Mouse (Mus musculus) hematopoietic multipotent progenitor cell, adult 10-12 weeks (in vitro differentiated cells): ENCODE data around the gene Syt6. TPM values are rescaled to one million over a fixed set of nuclear protein-coding genes. Genes with fewer than 3 reads are reported as not detected.

Experiments used
- polyA plus RNA-seq: library from polyadenylated mRNA; stranded (reverse); fragments of >175 nt; gene quantifications from 2 replicates; pipeline ENCODE4 v1.2.3, GENCODE M21; 2012; ENCODE audit warnings: low replicate concordance

Syt6 gene
- not detected in 2 replicates for polyA plus RNA-seq

GRCm38 (mm10) chr3:103575156-103575892 is at the start of gene Syt6:
Syt6 (plus strand) TSS chr3:103575231.

GRCm38 (mm10) chr3:103645968-103646367 is 70.9 kb downstream of the Syt6 start, which contains the start of gene Atg4a-ps:
Atg4a-ps (minus strand) TSS chr3:103646068.

Other genes starting within 250 kb of the Syt6 start
- 0.09 TPM in 1 of 2 replicates, not detected in the other for gene Atg4a-ps, start 70.8 kb downstream of the Syt6 start, polyA plus RNA-seq
- gene Olfml3, start 162.8 kb downstream of the Syt6 start, polyA plus RNA-seq, result 0.11 and 0.28 TPM in 2 replicates
- gene Gm10964, start 164.1 kb downstream of the Syt6 start, polyA plus RNA-seq, result not detected in 2 replicates
- gene Hipk1, start 216.3 kb downstream of the Syt6 start, polyA plus RNA-seq, result 103 and 159 TPM in 2 replicates
- 2.9 and 7.6 TPM in 2 replicates for gene Dclre1b, start 234.2 kb downstream of the Syt6 start, polyA plus RNA-seq
- 4.0 and 4.4 TPM in 2 replicates for gene Ap4b1, start 234.3 kb downstream of the Syt6 start, polyA plus RNA-seq
- 0.42 and 0.99 TPM in 2 replicates for gene Gm43064, start 234.3 kb downstream of the Syt6 start, polyA plus RNA-seq